Mouse (Mus musculus): ENCODE data around the gene Lax1. TPM values are rescaled to one million over a fixed set of nuclear protein-coding genes. Genes with fewer than 3 reads are reported as not detected.

Lax1 gene
- 0.03 and 0.04 TPM in 2 replicates for polyA plus RNA-seq (2012)

GRCm38 (mm10) chr1:133689897-133690296, at the start of gene Lax1:
Gene Lax1, minus strand, starts transcription at chr1:133690108.
- H3K27me3 ChIP-seq (ENCODE audit: control insufficient read depth), result no peaks in the 10 kb centered on the region; the same call in 1 of the 2 replicates
- peaks cover under 1% of the 10 kb centered on the region for H3K4me1 ChIP-seq (ENCODE audit: control insufficient read depth)
- no peak within 1 kb of the TSS for H3K4me3 ChIP-seq (replicated peaks)
- H3K9me3 ChIP-seq (ENCODE audit: control insufficient read depth, low read length), result no peaks in the 10 kb centered on the region
- H3K36me3 ChIP-seq (ENCODE audit: control insufficient read depth), result no peaks in the 10 kb centered on the region
- TF ChIP-seq GATA1 (IDR thresholded peaks at IDR 0.05; ENCODE audit: low read length), result no peak
- TF ChIP-seq TAL1 (IDR thresholded peaks at IDR 0.05; ENCODE audit: low read length), result no peak

DNA sequence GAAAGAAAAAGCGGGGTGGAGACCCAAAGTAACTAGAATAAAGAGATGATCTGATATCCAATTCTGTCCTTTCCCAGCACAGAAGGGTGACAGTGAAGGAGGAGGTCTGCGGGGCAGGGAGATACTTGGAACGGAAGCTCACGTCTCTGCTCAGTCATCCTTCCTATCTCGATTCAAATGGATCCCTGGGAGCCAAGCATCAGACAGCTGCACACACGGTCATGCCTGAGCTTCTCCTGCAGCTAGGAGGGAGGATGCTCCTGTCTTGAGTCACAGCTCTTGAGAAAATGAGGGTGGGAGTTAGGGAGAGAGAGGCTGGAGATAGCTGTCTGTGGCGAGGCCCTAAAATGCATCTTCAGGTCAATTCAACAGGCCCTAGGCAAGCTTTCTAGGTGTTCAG, 46.8 kb upstream of the Lax1 start:
- Histone ChIP-seq H3K4me1 (ENCODE audit: control insufficient read depth) (peaks cover 17% of the 10 kb centered on the region), H3K9me3 (ENCODE audit: control insufficient read depth, low read length) (no peaks in the 10 kb centered on the region), H3K4me3 (replicated peaks) (no peak overlapping the region), H3K27me3 (ENCODE audit: control insufficient read depth) (no peaks in the 10 kb centered on the region), H3K36me3 (ENCODE audit: control insufficient read depth) (peaks cover 100% of the 10 kb centered on the region)
- TF ChIP-seq TAL1 (IDR thresholded peaks at IDR 0.05; ENCODE audit: low read length), result no peak
- no peak for TF ChIP-seq GATA1 (IDR thresholded peaks at IDR 0.05; ENCODE audit: low read length)

DNA sequence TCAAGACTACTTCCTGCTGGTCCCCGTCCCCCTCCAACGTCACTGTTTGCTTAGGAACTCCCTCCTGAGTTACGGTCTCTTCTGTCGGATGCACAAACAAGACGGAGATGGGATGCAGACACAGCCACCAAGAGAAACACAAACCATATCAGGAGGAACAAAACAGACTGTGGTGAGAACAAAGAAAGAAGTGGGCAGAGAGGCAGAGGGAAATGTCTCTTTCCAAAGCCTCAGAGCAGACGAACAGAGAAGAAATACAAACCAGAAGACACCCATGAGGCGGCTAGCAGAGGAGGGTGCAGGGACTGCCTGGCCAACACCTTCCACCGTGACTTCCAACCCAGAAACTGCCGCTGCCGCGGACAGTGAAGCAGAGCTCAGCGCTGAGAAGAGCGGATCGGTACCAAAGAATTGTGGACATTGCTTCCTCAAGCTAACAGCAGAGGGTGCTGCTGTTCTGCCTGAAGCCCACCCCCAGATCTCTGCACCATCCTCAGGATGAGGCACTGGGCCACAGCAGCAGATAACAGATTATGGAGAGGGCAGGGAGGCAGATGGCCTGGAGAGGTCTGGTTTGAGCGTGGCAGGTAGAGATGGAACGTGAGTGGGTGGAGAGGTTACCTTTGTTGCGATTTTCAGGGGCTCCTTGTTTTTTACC, 46.2 kb upstream of the Lax1 start:
- Histone ChIP-seq H3K4me1 (ENCODE audit: control insufficient read depth) (peaks cover 15% of the 10 kb centered on the region), H3K36me3 (ENCODE audit: control insufficient read depth) (peaks cover 100% of the 10 kb centered on the region), H3K9me3 (ENCODE audit: control insufficient read depth, low read length) (no peaks in the 10 kb centered on the region), H3K4me3 (replicated peaks) (no peak overlapping the region), H3K27me3 (ENCODE audit: control insufficient read depth) (no peaks in the 10 kb centered on the region)
- TF ChIP-seq GATA1 (IDR thresholded peaks at IDR 0.05; ENCODE audit: low read length) (no peak), TAL1 (IDR thresholded peaks at IDR 0.05; ENCODE audit: low read length) (no peak)

- Histone ChIP-seq H3K27me3 (ENCODE audit: control insufficient read depth) (no peaks in the 10 kb centered on the region), H3K4me3 (replicated peaks) (no peak overlapping the region), H3K36me3 (ENCODE audit: control insufficient read depth) (peaks cover 100% of the 10 kb centered on the region), H3K9me3 (ENCODE audit: control insufficient read depth, low read length) (no peaks in the 10 kb centered on the region), H3K4me1 (ENCODE audit: control insufficient read depth) (peaks cover 33% of the 10 kb centered on the region)
- no peak for TF ChIP-seq TAL1 (IDR thresholded peaks at IDR 0.05; ENCODE audit: low read length)
- no peak for TF ChIP-seq GATA1 (IDR thresholded peaks at IDR 0.05; ENCODE audit: low read length)
Measured at GRCm38 (mm10) chr1:133732814-133733213, 42.9 kb upstream of the Lax1 start.

- H3K4me1 ChIP-seq (ENCODE audit: control insufficient read depth), result peaks cover 21% of the 10 kb centered on the region
- no peak for TF ChIP-seq TAL1 (IDR thresholded peaks at IDR 0.05; ENCODE audit: low read length)
- TF ChIP-seq GATA1 (IDR thresholded peaks at IDR 0.05; ENCODE audit: low read length), result no peak
- no peaks in the 10 kb centered on the region for H3K27me3 ChIP-seq (ENCODE audit: control insufficient read depth)
- H3K9me3 ChIP-seq (ENCODE audit: control insufficient read depth, low read length), result no peaks in the 10 kb centered on the region
- H3K4me3 ChIP-seq (replicated peaks), result no peak overlapping the region
- peaks cover 100% of the 10 kb centered on the region for H3K36me3 ChIP-seq (ENCODE audit: control insufficient read depth)
Measured at GRCm38 (mm10) chr1:133728339-133728738, 38.4 kb upstream of the Lax1 start.

GRCm38 (mm10) chr1:133720342-133720741, 30.4 kb upstream of the Lax1 start:
- H3K27me3 ChIP-seq (ENCODE audit: control insufficient read depth), result no peaks in the 10 kb centered on the region
- no peaks in the 10 kb centered on the region for H3K9me3 ChIP-seq (ENCODE audit: control insufficient read depth, low read length)
- H3K36me3 ChIP-seq (ENCODE audit: control insufficient read depth), result peaks cover 99% of the 10 kb centered on the region
- no peak for TF ChIP-seq GATA1 (IDR thresholded peaks at IDR 0.05; ENCODE audit: low read length)
- TF ChIP-seq TAL1 (IDR thresholded peaks at IDR 0.05; ENCODE audit: low read length), result no peak
- H3K4me3 ChIP-seq (replicated peaks), result no peak overlapping the region
- no peaks in the 10 kb centered on the region for H3K4me1 ChIP-seq (ENCODE audit: control insufficient read depth)

DNA sequence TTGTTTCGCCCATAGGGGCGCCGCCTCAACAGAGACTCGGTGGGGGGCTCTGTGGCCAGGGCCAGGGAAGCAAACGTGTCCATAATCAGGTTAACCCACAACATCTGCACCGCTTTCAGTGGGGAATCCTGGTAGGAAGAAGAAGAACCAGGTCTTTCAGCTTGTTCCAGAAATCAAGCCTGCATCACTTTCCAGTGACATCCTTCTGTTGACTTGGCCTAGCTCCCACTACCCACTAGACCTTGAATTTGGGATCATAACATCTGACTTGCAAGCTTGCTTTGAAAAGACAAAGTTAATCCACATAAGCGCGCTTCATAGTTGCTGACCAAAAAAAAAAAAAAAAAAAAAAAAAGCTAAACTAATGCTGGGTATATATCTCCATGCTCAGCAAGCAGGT, 28.9 kb upstream of the Lax1 start:
- Histone ChIP-seq H3K36me3 (ENCODE audit: control insufficient read depth) (peaks cover 99% of the 10 kb centered on the region), H3K4me3 (replicated peaks) (no peak overlapping the region), H3K9me3 (ENCODE audit: control insufficient read depth, low read length) (no peaks in the 10 kb centered on the region), H3K27me3 (ENCODE audit: control insufficient read depth) (no peaks in the 10 kb centered on the region), H3K4me1 (ENCODE audit: control insufficient read depth) (no peaks in the 10 kb centered on the region)
- TF ChIP-seq TAL1 (IDR thresholded peaks at IDR 0.05; ENCODE audit: low read length), result no peak
- TF ChIP-seq GATA1 (IDR thresholded peaks at IDR 0.05; ENCODE audit: low read length), result no peak

DNA sequence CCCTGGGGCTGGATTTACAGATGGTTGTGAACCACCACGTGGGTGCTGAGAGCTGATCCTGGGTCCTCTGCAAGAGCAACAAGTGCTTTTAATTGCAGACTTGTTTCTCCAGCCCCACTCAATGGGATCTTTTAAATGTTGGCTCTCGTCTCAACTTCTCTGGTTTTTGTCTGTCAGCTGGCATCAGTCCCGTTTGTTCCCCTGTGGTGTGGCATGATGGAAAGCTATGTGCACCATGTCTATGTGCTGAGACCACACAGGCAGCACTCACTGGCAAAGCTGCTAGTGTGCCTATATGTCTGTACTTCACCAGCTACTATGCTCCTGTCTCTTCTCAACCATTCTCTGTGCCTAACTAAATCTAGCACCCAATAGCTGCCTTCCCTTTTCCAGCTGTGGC, 28.4 kb upstream of the Lax1 start:
- Histone ChIP-seq H3K4me3 (replicated peaks) (no peak overlapping the region), H3K9me3 (ENCODE audit: control insufficient read depth, low read length) (no peaks in the 10 kb centered on the region), H3K4me1 (ENCODE audit: control insufficient read depth) (no peaks in the 10 kb centered on the region), H3K27me3 (ENCODE audit: control insufficient read depth) (no peaks in the 10 kb centered on the region), H3K36me3 (ENCODE audit: control insufficient read depth) (peaks cover 99% of the 10 kb centered on the region)
- TF ChIP-seq GATA1 (IDR thresholded peaks at IDR 0.05; ENCODE audit: low read length) (no peak), TAL1 (IDR thresholded peaks at IDR 0.05; ENCODE audit: low read length) (no peak)

GRCm38 (mm10) chr1:133716464-133716863, 26.6 kb upstream of the Lax1 start:
- TF ChIP-seq GATA1 (IDR thresholded peaks at IDR 0.05; ENCODE audit: low read length) (no peak), TAL1 (IDR thresholded peaks at IDR 0.05; ENCODE audit: low read length) (no peak)
- H3K27me3 ChIP-seq (ENCODE audit: control insufficient read depth), result no peaks in the 10 kb centered on the region
- no peaks in the 10 kb centered on the region for H3K9me3 ChIP-seq (ENCODE audit: control insufficient read depth, low read length)
- H3K4me1 ChIP-seq (ENCODE audit: control insufficient read depth), result no peaks in the 10 kb centered on the region
- peaks cover 100% of the 10 kb centered on the region for H3K36me3 ChIP-seq (ENCODE audit: control insufficient read depth)
- no peak overlapping the region for H3K4me3 ChIP-seq (replicated peaks)

GRCm38 (mm10) chr1:133715191-133715590, 25.3 kb upstream of the Lax1 start:
- TF ChIP-seq GATA1 (IDR thresholded peaks at IDR 0.05; ENCODE audit: low read length) (no peak), TAL1 (IDR thresholded peaks at IDR 0.05; ENCODE audit: low read length) (no peak)
- H3K36me3 ChIP-seq (ENCODE audit: control insufficient read depth), result peaks cover 100% of the 10 kb centered on the region
- H3K9me3 ChIP-seq (ENCODE audit: control insufficient read depth, low read length), result no peaks in the 10 kb centered on the region

More at GRCm38 (mm10) chr1:133715191-133715590, 25.3 kb upstream of the Lax1 start:
- H3K27me3 ChIP-seq (ENCODE audit: control insufficient read depth), result no peaks in the 10 kb centered on the region
- H3K4me3 ChIP-seq (replicated peaks), result no peak overlapping the region
- H3K4me1 ChIP-seq (ENCODE audit: control insufficient read depth), result peaks cover 3% of the 10 kb centered on the region
